Mouse (Mus musculus) heart, adult 18-20 months (tissue): ENCODE results near the gene Gm11116. TPM values are rescaled to one million over a fixed set of nuclear protein-coding genes. Genes with fewer than 3 reads are reported as not detected.
"Not testable (repeated sequence)": the region's sequence is repeated elsewhere in the genome, so short reads cannot be mapped to it uniquely, and the experiment has no call there.

Source experiments
- DNase-seq, 2 experiments: peaks; one replicate each; pipeline ENCODE4 v3.0.0; 2021 to 2022; ENCODE audit warnings: mixed read lengths in 1 of 2
- long read RNA-seq, 2 experiments: library from polyadenylated mRNA; stranded (forward); transcript quantifications; one replicate each; pipeline ENCODE4 v2.0.0; 2021
- total RNA-seq, 2 experiments: library from RNA; stranded (reverse); gene quantifications; 2 replicates each; pipeline ENCODE4 v1.2.3; 2021

Gm11116 gene
- not detected for total RNA-seq
- long read RNA-seq, experiment 1, result 0 reads
- long read RNA-seq, experiment 2, result 0 reads

DNA sequence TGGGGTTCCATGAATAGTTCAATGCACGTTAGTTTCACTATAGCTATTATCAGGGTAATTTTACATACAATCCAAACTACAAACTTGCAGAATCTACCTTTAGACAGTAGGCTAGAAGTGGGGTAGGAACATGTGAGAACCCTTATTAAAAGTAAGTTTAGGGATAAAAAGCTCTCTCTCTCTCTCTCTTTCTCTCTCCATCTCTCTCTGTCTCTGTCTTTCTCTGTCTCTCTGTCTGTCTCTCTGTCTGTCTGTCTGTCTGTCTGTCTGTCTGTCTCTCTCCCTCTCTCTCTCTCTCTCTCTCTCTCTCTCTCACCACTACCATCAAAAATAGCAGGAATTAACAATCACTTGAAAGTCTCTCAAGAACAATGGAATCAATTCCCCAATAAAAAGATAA lies at the start of gene Gm11116:
Gene Gm11116 (minus strand): TSS at position 101 of the 400 bp plus-strand sequence.
- no peak for DNase-seq

DNA sequence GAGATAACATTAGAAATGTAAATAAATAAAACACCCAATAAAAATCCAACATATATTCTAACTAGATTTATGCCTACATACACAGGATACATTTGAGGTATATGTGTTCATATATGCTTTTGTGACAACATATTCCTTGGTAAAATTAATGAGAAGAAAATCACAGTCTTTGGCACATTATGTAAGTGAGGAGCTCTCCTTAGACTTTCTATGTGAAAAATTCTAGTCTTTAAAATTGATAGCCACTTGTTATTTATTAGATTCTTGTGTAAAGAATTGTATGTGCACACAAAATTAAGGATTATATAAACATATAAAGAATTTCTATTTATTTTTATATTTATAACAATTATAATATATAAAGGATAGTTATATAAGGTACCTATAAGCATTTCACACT lies 42.7 kb upstream of the Gm11116 start, which contains the start of gene Gm11115:
Gene Gm11115 (minus strand): TSS at position 101 of the 400 bp plus-strand sequence.
- no peak for DNase-seq

GRCm38 (mm10) chr5:88086256-88086655 lies 25.1 kb downstream of the Gm11116 start, which contains the start of gene Smr2:
Smr2 (plus strand) TSS chr5:88086556.
- not testable (repeated sequence) for DNase-seq

Other genes with a start within 250 kb of the Gm11116 start
- not detected for gene Odam, start 226.5 kb downstream of the Gm11116 start, total RNA-seq
- not detected for gene Csn3, start 186.0 kb downstream of the Gm11116 start, total RNA-seq
- gene 2310003L06Rik, start 142.1 kb downstream of the Gm11116 start, total RNA-seq, result not detected
- gene Gm28434, start 142.0 kb downstream of the Gm11116 start, total RNA-seq, result not detected
- gene Cabs1, start 132.1 kb downstream of the Gm11116 start, total RNA-seq, result not detected
- gene Smr3a, start 109.0 kb downstream of the Gm11116 start, total RNA-seq, result not detected
- not detected for gene Smr2, start 25.0 kb downstream of the Gm11116 start, total RNA-seq
- not detected for gene Gm11115, start 42.6 kb upstream of the Gm11116 start, total RNA-seq
- gene Gm7714, start 157.4 kb upstream of the Gm11116 start, total RNA-seq, result not detected
- not detected for gene Prol1, start 205.8 kb upstream of the Gm11116 start, total RNA-seq